Mouse (Mus musculus): ENCODE data around the gene Ptpn3.
A peak's percentile ranks its signal among the peaks of the same experiment; 100 is the strongest.

The Ptpn3 gene

GRCm38 (mm10) chr4:57217746-57218145 lies 83.9 kb downstream of the Ptpn3 start:
- peaks cover 100% of the 10 kb centered on the region for H3K36me3 ChIP-seq (ENCODE audit: insufficient read depth, low read length)
- TF ChIP-seq POU5F1 (IDR thresholded peaks at IDR 0.05; ENCODE audit: borderline replicate concordance, low read length): no peak
- TF ChIP-seq CTCF (conservative IDR thresholded peaks at IDR 0.05; ENCODE audit: low read length): no peak
- no peak for TF ChIP-seq NANOG (IDR thresholded peaks at IDR 0.05; ENCODE audit: borderline replicate concordance, low read length)
- H3K4me1 ChIP-seq (replicated peaks; ENCODE audit: low read depth, low read length): no peaks in the 10 kb centered on the region
- H3K27me3 ChIP-seq (ENCODE audit: insufficient read depth, low read length): no peaks in the 10 kb centered on the region
- H3K4me3 ChIP-seq (replicated peaks; ENCODE audit: low read length): no peak overlapping the region
- no peaks in the 10 kb centered on the region for H3K9me3 ChIP-seq (ENCODE audit: low read length)

- no peaks in the 10 kb centered on the region for H3K9me3 ChIP-seq (ENCODE audit: low read length)
- H3K27me3 ChIP-seq (ENCODE audit: insufficient read depth, low read length): no peaks in the 10 kb centered on the region
- H3K36me3 ChIP-seq (ENCODE audit: insufficient read depth, low read length): peaks cover 95% of the 10 kb centered on the region
- H3K4me1 ChIP-seq (replicated peaks; ENCODE audit: low read depth, low read length): no peaks in the 10 kb centered on the region
- no peak overlapping the region for H3K4me3 ChIP-seq (replicated peaks; ENCODE audit: low read length)
- no peak for TF ChIP-seq NANOG (IDR thresholded peaks at IDR 0.05; ENCODE audit: borderline replicate concordance, low read length)
- TF ChIP-seq CTCF (conservative IDR thresholded peaks at IDR 0.05; ENCODE audit: low read length): peak; percentile 11; the same call in 1 of the 2 replicates
Measured at GRCm38 (mm10) chr4:57216535-57216934, 85.1 kb downstream of the Ptpn3 start.

GRCm38 (mm10) chr4:57214852-57215251 lies 86.8 kb downstream of the Ptpn3 start:
- no peaks in the 10 kb centered on the region for H3K9me3 ChIP-seq (ENCODE audit: low read length)
- TF ChIP-seq CTCF (conservative IDR thresholded peaks at IDR 0.05; ENCODE audit: low read length) (no peak), POU5F1 (IDR thresholded peaks at IDR 0.05; ENCODE audit: borderline replicate concordance, low read length) (no peak), NANOG (IDR thresholded peaks at IDR 0.05; ENCODE audit: borderline replicate concordance, low read length) (no peak)
- peaks cover 85% of the 10 kb centered on the region for H3K36me3 ChIP-seq (ENCODE audit: insufficient read depth, low read length)
- H3K4me1 ChIP-seq (replicated peaks; ENCODE audit: low read depth, low read length): no peaks in the 10 kb centered on the region
- no peak overlapping the region for H3K4me3 ChIP-seq (replicated peaks; ENCODE audit: low read length)
- H3K27me3 ChIP-seq (ENCODE audit: insufficient read depth, low read length): no peaks in the 10 kb centered on the region

- H3K27me3 ChIP-seq (ENCODE audit: insufficient read depth, low read length): no peaks in the 10 kb centered on the region
- TF ChIP-seq NANOG (IDR thresholded peaks at IDR 0.05; ENCODE audit: borderline replicate concordance, low read length) (no peak), POU5F1 (IDR thresholded peaks at IDR 0.05; ENCODE audit: borderline replicate concordance, low read length) (no peak), CTCF (conservative IDR thresholded peaks at IDR 0.05; ENCODE audit: low read length) (no peak)
- H3K4me1 ChIP-seq (replicated peaks; ENCODE audit: low read depth, low read length): no peaks in the 10 kb centered on the region
- peaks cover 85% of the 10 kb centered on the region for H3K36me3 ChIP-seq (ENCODE audit: insufficient read depth, low read length)
- H3K9me3 ChIP-seq (ENCODE audit: low read length): no peaks in the 10 kb centered on the region
- no peak overlapping the region for H3K4me3 ChIP-seq (replicated peaks; ENCODE audit: low read length)
Measured at GRCm38 (mm10) chr4:57214114-57214513, 87.5 kb downstream of the Ptpn3 start.

- Histone ChIP-seq H3K27me3 (ENCODE audit: insufficient read depth, low read length) (no peaks in the 10 kb centered on the region), H3K9me3 (ENCODE audit: low read length) (no peaks in the 10 kb centered on the region), H3K4me1 (replicated peaks; ENCODE audit: low read depth, low read length) (no peaks in the 10 kb centered on the region), H3K4me3 (replicated peaks; ENCODE audit: low read length) (no peak overlapping the region), H3K36me3 (ENCODE audit: insufficient read depth, low read length) (peaks cover 73% of the 10 kb centered on the region)
- TF ChIP-seq POU5F1 (IDR thresholded peaks at IDR 0.05; ENCODE audit: borderline replicate concordance, low read length): no peak
- no peak for TF ChIP-seq CTCF (conservative IDR thresholded peaks at IDR 0.05; ENCODE audit: low read length)
- no peak for TF ChIP-seq NANOG (IDR thresholded peaks at IDR 0.05; ENCODE audit: borderline replicate concordance, low read length)
Measured at GRCm38 (mm10) chr4:57211706-57212105, 89.9 kb downstream of the Ptpn3 start.

- no peak overlapping the region for H3K4me3 ChIP-seq (replicated peaks; ENCODE audit: low read length)
- H3K36me3 ChIP-seq (ENCODE audit: insufficient read depth, low read length): peaks cover 74% of the 10 kb centered on the region
- H3K27me3 ChIP-seq (ENCODE audit: insufficient read depth, low read length): no peaks in the 10 kb centered on the region
- TF ChIP-seq NANOG (IDR thresholded peaks at IDR 0.05; ENCODE audit: borderline replicate concordance, low read length) (no peak), POU5F1 (IDR thresholded peaks at IDR 0.05; ENCODE audit: borderline replicate concordance, low read length) (no peak), CTCF (conservative IDR thresholded peaks at IDR 0.05; ENCODE audit: low read length) (no peak)
- peaks cover 14% of the 10 kb centered on the region for H3K4me1 ChIP-seq (replicated peaks; ENCODE audit: low read depth, low read length)
- H3K9me3 ChIP-seq (ENCODE audit: low read length): peaks cover 3% of the 10 kb centered on the region
Measured at GRCm38 (mm10) chr4:57205908-57206307, 95.7 kb downstream of the Ptpn3 start.

- Histone ChIP-seq H3K4me1 (replicated peaks; ENCODE audit: low read depth, low read length) (peaks cover 14% of the 10 kb centered on the region), H3K9me3 (ENCODE audit: low read length) (peaks cover 14% of the 10 kb centered on the region), H3K36me3 (ENCODE audit: insufficient read depth, low read length) (peaks cover 82% of the 10 kb centered on the region), H3K27me3 (ENCODE audit: insufficient read depth, low read length) (no peaks in the 10 kb centered on the region), H3K4me3 (replicated peaks; ENCODE audit: low read length) (no peak overlapping the region)
- TF ChIP-seq NANOG (IDR thresholded peaks at IDR 0.05; ENCODE audit: borderline replicate concordance, low read length): no peak
- TF ChIP-seq CTCF (conservative IDR thresholded peaks at IDR 0.05; ENCODE audit: low read length): no peak
- TF ChIP-seq POU5F1 (IDR thresholded peaks at IDR 0.05; ENCODE audit: borderline replicate concordance, low read length): no peak
Measured at GRCm38 (mm10) chr4:57204780-57205179, 96.9 kb downstream of the Ptpn3 start.

GRCm38 (mm10) chr4:57202660-57203361 lies 98.8 kb downstream of the Ptpn3 start:
- Histone ChIP-seq H3K9me3 (ENCODE audit: low read length) (peaks cover 34% of the 10 kb centered on the region), H3K4me3 (replicated peaks; ENCODE audit: low read length) (no peak overlapping the region), H3K36me3 (ENCODE audit: insufficient read depth, low read length) (peaks cover 88% of the 10 kb centered on the region), H3K4me1 (replicated peaks; ENCODE audit: low read depth, low read length) (peaks cover 14% of the 10 kb centered on the region), H3K27me3 (ENCODE audit: insufficient read depth, low read length) (no peaks in the 10 kb centered on the region)
- TF ChIP-seq CTCF (conservative IDR thresholded peaks at IDR 0.05; ENCODE audit: low read length) (no peak), NANOG (IDR thresholded peaks at IDR 0.05; ENCODE audit: borderline replicate concordance, low read length) (no peak), POU5F1 (IDR thresholded peaks at IDR 0.05; ENCODE audit: borderline replicate concordance, low read length) (no peak)

- H3K9me3 ChIP-seq (ENCODE audit: low read length): peaks cover 40% of the 10 kb centered on the region
- peaks cover 88% of the 10 kb centered on the region for H3K36me3 ChIP-seq (ENCODE audit: insufficient read depth, low read length)
- no peaks in the 10 kb centered on the region for H3K27me3 ChIP-seq (ENCODE audit: insufficient read depth, low read length)
- peaks cover 14% of the 10 kb centered on the region for H3K4me1 ChIP-seq (replicated peaks; ENCODE audit: low read depth, low read length)
- TF ChIP-seq CTCF (conservative IDR thresholded peaks at IDR 0.05; ENCODE audit: low read length) (no peak), NANOG (IDR thresholded peaks at IDR 0.05; ENCODE audit: borderline replicate concordance, low read length) (no peak), POU5F1 (IDR thresholded peaks at IDR 0.05; ENCODE audit: borderline replicate concordance, low read length) (no peak)
- no peak overlapping the region for H3K4me3 ChIP-seq (replicated peaks; ENCODE audit: low read length)
Measured at GRCm38 (mm10) chr4:57202132-57202531, 99.5 kb downstream of the Ptpn3 start.

Measured in E14TG2a.4 (cell line).